Comparison of ENCODE assay signal across 32 mouse cellular contexts in genomic region chr11:4205951-4206350, GRCm38 (mm10). TPM values are rescaled to one million over a fixed set of nuclear protein-coding genes. Genes with fewer than 3 reads are reported as not detected.
DNase-seq lines count a peak whose midpoint lies in the region; ATAC-seq and TF ChIP-seq lines count a peak whose summit lies in the region.
"Had no signal": no experiment of that assay in that cellular context is flagged by ENCODE, and none has a peak within 500 bp of the region (broad histone marks: within the 10 kb centered on the region; RNA-seq: fewer than 3 reads in every experiment).

No protein-coding gene starts in this region.

- peak overlapping the region; percentile 61; the same call in 1 of the 2 replicates for H3K27ac ChIP-seq in spleen, adult 2 months (ENCODE audit: insufficient read depth, low read length)
- H3K27ac ChIP-seq in MEL (ENCODE audit: control insufficient read depth, low read depth, low read length) = peak overlapping the region; percentile 57; the same call in 1 of the 2 replicates
- H3K27ac ChIP-seq in brown adipose tissue, adult 24 weeks (replicated peaks; ENCODE audit: low read depth, low read length) = peak overlapping the region; percentile 12; the same call in 1 of the 2 replicates
- no peak overlapping the region for H3K27ac ChIP-seq in midbrain, embryonic 11.5 days (ENCODE audit: low read depth, low read length)
- no peak overlapping the region for H3K27ac ChIP-seq in kidney, embryonic 14.5 days (ENCODE audit: low read depth, low read length)
- H3K27ac ChIP-seq: embryonic facial prominence, embryonic 10.5 days; embryonic facial prominence, embryonic 15.5 days; forebrain, embryonic 13.5 days; heart, embryonic 13.5 days; left cerebral cortex, adult 2 months; limb, embryonic 12.5 days; liver, embryonic 15.5 days had no signal

- peaks cover 13% of the 10 kb centered on the region for H3K4me1 ChIP-seq in spleen, adult 2 months (ENCODE audit: control insufficient read depth, insufficient read depth, insufficient read length)
- H3K4me1 ChIP-seq in MEL (ENCODE audit: control insufficient read depth in 1 of 2, insufficient read depth in 2 of 2, low read length in 2 of 2) = peaks cover 22 to 30% of the 10 kb centered on the region in 2 experiments
- H3K4me1 ChIP-seq in brown adipose tissue, adult 24 weeks (ENCODE audit: control insufficient read depth, insufficient read depth, insufficient read length, low read length) = peaks cover 35% of the 10 kb centered on the region
- no peaks in the 10 kb centered on the region for H3K4me1 ChIP-seq in midbrain, embryonic 11.5 days (ENCODE audit: control insufficient read depth, insufficient read depth, low read length)
- peaks cover 12% of the 10 kb centered on the region; the same call in 1 of the 2 replicates for H3K4me1 ChIP-seq in kidney, embryonic 14.5 days (ENCODE audit: control insufficient read depth, insufficient read depth, low read length)
- H3K4me1 ChIP-seq: limb, embryonic 12.5 days had no signal

- H3K4me3 ChIP-seq in spleen, adult 2 months (ENCODE audit: extremely low read depth, insufficient read depth, insufficient read length) = no peak overlapping the region
- no peak overlapping the region for H3K4me3 ChIP-seq in MEL (ENCODE audit: control insufficient read depth in 1 of 2, insufficient read depth in 1 of 2, low read depth in 2 of 2, low read length in 2 of 2)
- no peak overlapping the region for H3K4me3 ChIP-seq in brown adipose tissue, adult 24 weeks (ENCODE audit: insufficient read depth, low read depth, low read length)
- H3K4me3 ChIP-seq in midbrain, embryonic 11.5 days (ENCODE audit: low read depth, low read length) = no peak overlapping the region
- no peak overlapping the region for H3K4me3 ChIP-seq in kidney, embryonic 14.5 days (ENCODE audit: low read length)
- H3K4me3 ChIP-seq: embryonic facial prominence, embryonic 10.5 days; embryonic facial prominence, embryonic 15.5 days; forebrain, embryonic 13.5 days; heart, embryonic 13.5 days; left cerebral cortex, adult 2 months; limb, embryonic 12.5 days; liver, embryonic 15.5 days; lung, embryonic 15.5 days; megakaryocyte, embryonic 14.5 days had no signal

- no peak for DNase-seq in spleen, adult 2 months (ENCODE audit: low read depth in 1 of 2, low spot score in 2 of 2)
- DNase-seq in spleen, postnatal 10 days (ENCODE audit: low spot score in 2 of 2) = no peak
- DNase-seq in MEL (ENCODE audit: low read depth, low spot score) = peak; percentile 52
- no peak for DNase-seq in midbrain, embryonic 11.5 days (ENCODE audit: low spot score, missing footprints)
- no peak for DNase-seq in layer of hippocampus, adult 8-10 months (ENCODE audit: low spot score in 2 of 2)
- DNase-seq: adrenal gland, postnatal 14 days; cerebellum, adult 2 months; cerebellum, postnatal 25 days; kidney, adult 8-10 months; kidney, postnatal 14 days; midbrain, embryonic 14.5 days; spleen, adult 18-20 months had no signal

- TF ChIP-seq EP300 in MEL (IDR thresholded peaks at IDR 0.05; ENCODE audit: low read depth in 1 of 2, low read length in 2 of 2) = no peak

- TF ChIP-seq POLR2A in spleen, adult 2 months (IDR thresholded peaks at IDR 0.05; ENCODE audit: low read depth, low read length) = no peak
- TF ChIP-seq POLR2A in MEL (IDR thresholded peaks at IDR 0.05; ENCODE audit: control insufficient read depth in 1 of 2, insufficient read depth in 1 of 2, low read depth in 1 of 2, low read length in 2 of 2, poor library complexity in 1 of 2) = no peak

- H3K27me3 ChIP-seq in spleen, adult 2 months (ENCODE audit: control insufficient read depth, insufficient read depth, low read length) = no peaks in the 10 kb centered on the region
- no peaks in the 10 kb centered on the region for H3K27me3 ChIP-seq in MEL (ENCODE audit: control insufficient read depth in 1 of 2, insufficient read depth in 2 of 2, low read length in 2 of 2)
- no peaks in the 10 kb centered on the region for H3K27me3 ChIP-seq in midbrain, embryonic 11.5 days (ENCODE audit: control insufficient read depth, insufficient read depth, low read length)
- H3K27me3 ChIP-seq in kidney, embryonic 14.5 days (ENCODE audit: control insufficient read depth, insufficient read depth, low read length) = no peaks in the 10 kb centered on the region
- H3K27me3 ChIP-seq: embryonic facial prominence, embryonic 15.5 days; forebrain, embryonic 13.5 days; heart, embryonic 13.5 days; limb, embryonic 12.5 days; liver, embryonic 15.5 days; lung, embryonic 15.5 days had no signal

- ATAC-seq in midbrain, embryonic 11.5 days (ENCODE audit: low FRiP score) = no peak
- no peak for ATAC-seq in kidney, embryonic 14.5 days (ENCODE audit: low FRiP score, low TSS enrichment)
- ATAC-seq: forebrain, embryonic 13.5 days; hindbrain, embryonic 16.5 days; intestine, embryonic 16.5 days had no signal

- TF ChIP-seq CTCF in spleen, adult 2 months (IDR thresholded peaks at IDR 0.05; ENCODE audit: extremely low read depth, insufficient read depth, insufficient read length, insufficient replicate concordance) = no peak
- TF ChIP-seq CTCF in MEL (IDR thresholded peaks at IDR 0.05 in 2 of 3, conservative IDR thresholded peaks at IDR 0.05 in 1 of 3; ENCODE audit: control insufficient read depth in 1 of 3, insufficient read depth in 1 of 3, low read depth in 2 of 3, low read length in 3 of 3, poor library complexity in 1 of 3, severe bottlenecking in 1 of 3) = no peak

- TF ChIP-seq RAD21 in MEL (IDR thresholded peaks at IDR 0.05; ENCODE audit: low read depth, low read length) = no peak

- peaks cover 16% of the 10 kb centered on the region for H3K36me3 ChIP-seq in spleen, adult 2 months (ENCODE audit: control insufficient read depth, insufficient read depth, low read length)
- H3K36me3 ChIP-seq in MEL (ENCODE audit: control insufficient read depth in 1 of 2, insufficient read depth in 2 of 2, low read length in 2 of 2) = peaks cover 2 to 31% of the 10 kb centered on the region in 2 experiments
- 0 out of 2 replicates have a peak, but pooled peaks cover 2% of the 10 kb centered on the region for H3K36me3 ChIP-seq in midbrain, embryonic 11.5 days (ENCODE audit: control insufficient read depth, insufficient read depth, low read length)
- peaks cover 33% of the 10 kb centered on the region for H3K36me3 ChIP-seq in kidney, embryonic 14.5 days (ENCODE audit: control insufficient read depth, insufficient read depth, low read length)

- H3K9me3 ChIP-seq in MEL (replicated peaks; ENCODE audit: insufficient read depth, low read length) = no peaks in the 10 kb centered on the region
- H3K9me3 ChIP-seq in midbrain, embryonic 11.5 days (ENCODE audit: control insufficient read depth, low read length) = no peaks in the 10 kb centered on the region
- H3K9me3 ChIP-seq in kidney, embryonic 14.5 days (ENCODE audit: control insufficient read depth, low read length) = no peaks in the 10 kb centered on the region
- H3K9me3 ChIP-seq: embryonic facial prominence, embryonic 10.5 days; embryonic facial prominence, embryonic 15.5 days; forebrain, embryonic 13.5 days; heart, embryonic 13.5 days; limb, embryonic 12.5 days; liver, embryonic 15.5 days; lung, embryonic 15.5 days; megakaryocyte, embryonic 14.5 days had no signal

- 67% methylated on average over 7 of the region's 7 CpGs for WGBS in spleen, adult 2 months
- WGBS in midbrain, embryonic 11.5 days = 89% methylated on average over 7 of the region's 7 CpGs
- 92% methylated on average over 7 of the region's 7 CpGs for WGBS in kidney, embryonic 14.5 days

- no peaks in the 10 kb centered on the region for H3K79me2 ChIP-seq in MEL (ENCODE audit: control insufficient read depth, insufficient read depth, low read length, poor library complexity)

- H3K9ac ChIP-seq in MEL (ENCODE audit: control insufficient read depth, low read depth, low read length, poor library complexity, severe bottlenecking) = no peak overlapping the region
- H3K9ac ChIP-seq in midbrain, embryonic 11.5 days (ENCODE audit: low read length) = no peak overlapping the region
- no peak overlapping the region for H3K9ac ChIP-seq in kidney, embryonic 14.5 days (ENCODE audit: low read depth, low read length)
- H3K9ac ChIP-seq: embryonic facial prominence, embryonic 15.5 days; forebrain, embryonic 13.5 days; heart, embryonic 13.5 days; limb, embryonic 12.5 days; liver, embryonic 15.5 days; lung, embryonic 15.5 days had no signal

- H3K4me2 ChIP-seq in midbrain, embryonic 11.5 days = no peak overlapping the region
- H3K4me2 ChIP-seq in kidney, embryonic 14.5 days (replicated peaks; ENCODE audit: low read depth, low read length) = no peak overlapping the region
- H3K4me2 ChIP-seq: embryonic facial prominence, embryonic 15.5 days; forebrain, embryonic 13.5 days; heart, embryonic 13.5 days; limb, embryonic 12.5 days; liver, embryonic 15.5 days; lung, embryonic 15.5 days had no signal

RNA-seq across cellular contexts. Expression of gene Castor1, which starts 12.1 kb away (rescaled TPM):
- polyA plus RNA-seq in spleen, adult 2 months (2012; rRNA removed) = 9.9 and 11.4 TPM in 2 replicates
- 6.6 and 7.1 TPM in 2 replicates for total RNA-seq in MEL (2012; rRNA removed)
- 10 to 100 TPM in 1 of 2 experiments, not detected in 1; 11.8 TPM for polyA plus RNA-seq in MEL (2012; ENCODE audit: insufficient read depth in 1 of 2, insufficient read length in 2 of 2, low read depth in 1 of 2, low replicate concordance in 2 of 2, missing spikeins in 1 of 2)
- 2.4 and 3.4 TPM in 2 replicates for polyA plus RNA-seq in brown adipose tissue, adult 24 weeks (2012; ENCODE audit: insufficient read depth, insufficient read length, missing spikeins)
- 2.5 and 2.7 TPM in 2 replicates for polyA plus RNA-seq in midbrain, embryonic 11.5 days (2014; fragmentation: Nextera tagmentation; extraction: Ambion mirVana)
- polyA plus RNA-seq in kidney, embryonic 14.5 days (2014; fragmentation: Nextera tagmentation; extraction: Ambion mirVana) = 2.7 and 5.3 TPM in 2 replicates
- 1 to 10 TPM; 3.1 to 5.8 (median 4.9) TPM for total RNA-seq in layer of hippocampus, adult 8-10 months (2022)

RNA-seq across cellular contexts. Expression of gene Tbc1d10a, which starts 19.4 kb away (rescaled TPM):
- 46.7 and 53.9 TPM in 2 replicates for polyA plus RNA-seq in spleen, adult 2 months (2012; rRNA removed)
- 26.3 and 27.4 TPM in 2 replicates for total RNA-seq in MEL (2012; rRNA removed)
- polyA plus RNA-seq in MEL (2012; ENCODE audit: insufficient read depth in 1 of 2, insufficient read length in 2 of 2, low read depth in 1 of 2, low replicate concordance in 2 of 2, missing spikeins in 1 of 2) = 10 to 100 TPM in 1 of 2 experiments, not detected in 1; 23.0 TPM
- polyA plus RNA-seq in brown adipose tissue, adult 24 weeks (2012; ENCODE audit: insufficient read depth, insufficient read length, missing spikeins) = 2.4 and 2.9 TPM in 2 replicates
- polyA plus RNA-seq in midbrain, embryonic 11.5 days (2014; fragmentation: Nextera tagmentation; extraction: Ambion mirVana) = 14.6 and 17.3 TPM in 2 replicates
- polyA plus RNA-seq in kidney, embryonic 14.5 days (2014; fragmentation: Nextera tagmentation; extraction: Ambion mirVana) = 28.8 and 29.7 TPM in 2 replicates
- 10 to 100 TPM; 26.7 to 31.7 (median 28.8) TPM for total RNA-seq in layer of hippocampus, adult 8-10 months (2022)

RNA-seq across cellular contexts. Expression of gene Osm, which starts 30.3 kb away (rescaled TPM):
- polyA plus RNA-seq in spleen, adult 2 months (2012; rRNA removed) = 3.3 and 3.7 TPM in 2 replicates
- total RNA-seq in MEL (2012; rRNA removed) = 11.2 and 15.4 TPM in 2 replicates
- 10 to 100 TPM in 1 of 2 experiments, not detected in 1; 10.6 TPM for polyA plus RNA-seq in MEL (2012; ENCODE audit: insufficient read depth in 1 of 2, insufficient read length in 2 of 2, low read depth in 1 of 2, low replicate concordance in 2 of 2, missing spikeins in 1 of 2)
- polyA plus RNA-seq in brown adipose tissue, adult 24 weeks (2012; ENCODE audit: insufficient read depth, insufficient read length, missing spikeins) = not detected in 2 replicates
- polyA plus RNA-seq in midbrain, embryonic 11.5 days (2014; fragmentation: Nextera tagmentation; extraction: Ambion mirVana) = not detected in 2 replicates
- polyA plus RNA-seq in kidney, embryonic 14.5 days (2014; fragmentation: Nextera tagmentation; extraction: Ambion mirVana) = not detected in 2 replicates
- under 1 TPM in 2 of 4 experiments, not detected in 2; 0.65 to 0.93 TPM for total RNA-seq in layer of hippocampus, adult 8-10 months (2022)
- total RNA-seq: adrenal gland, postnatal 14 days; gastrocnemius, adult 18-20 months; heart, postnatal 25 days; layer of hippocampus, postnatal 10 days; left cerebral cortex, adult 2 months; liver, adult 2 months had no signal
- polyA plus RNA-seq: C2C12; embryonic facial prominence, embryonic 10.5 days; forebrain, embryonic 13.5 days; heart, embryonic 13.5 days; hindbrain, embryonic 11.5 days; hindbrain, embryonic 16.5 days; limb, embryonic 12.5 days; liver, adult 2 months; neural tube, embryonic 11.5 days had no signal

RNA-seq across cellular contexts. Expression of gene Sf3a1, which starts 45.8 kb away (rescaled TPM):
- polyA plus RNA-seq in spleen, adult 2 months (2012; rRNA removed) = 27.9 and 31.9 TPM in 2 replicates
- total RNA-seq in MEL (2012; rRNA removed) = 64.9 and 77.0 TPM in 2 replicates
- 100 to 1,000 TPM in 1 of 2 experiments, 10 to 100 TPM in 1; 32.1 to 101 TPM for polyA plus RNA-seq in MEL (2012; ENCODE audit: insufficient read depth in 1 of 2, insufficient read length in 2 of 2, low read depth in 1 of 2, low replicate concordance in 2 of 2, missing spikeins in 1 of 2)
- 7.3 and 13.4 TPM in 2 replicates for polyA plus RNA-seq in brown adipose tissue, adult 24 weeks (2012; ENCODE audit: insufficient read depth, insufficient read length, missing spikeins)
- 92.1 and 93.6 TPM in 2 replicates for polyA plus RNA-seq in midbrain, embryonic 11.5 days (2014; fragmentation: Nextera tagmentation; extraction: Ambion mirVana)
- 55.7 and 72.5 TPM in 2 replicates for polyA plus RNA-seq in kidney, embryonic 14.5 days (2014; fragmentation: Nextera tagmentation; extraction: Ambion mirVana)
- 10 to 100 TPM; 57.6 to 66.7 (median 63.6) TPM for total RNA-seq in layer of hippocampus, adult 8-10 months (2022)

RNA-seq across cellular contexts. Expression of gene Ccdc157, which starts 45.9 kb away (rescaled TPM):
- polyA plus RNA-seq in spleen, adult 2 months (2012; rRNA removed) = 4.3 and 4.4 TPM in 2 replicates
- 1.8 and 2.0 TPM in 2 replicates for total RNA-seq in MEL (2012; rRNA removed)
- polyA plus RNA-seq in MEL (2012; ENCODE audit: insufficient read depth in 1 of 2, insufficient read length in 2 of 2, low read depth in 1 of 2, low replicate concordance in 2 of 2, missing spikeins in 1 of 2) = 1 to 10 TPM in 1 of 2 experiments, not detected in 1; 2.9 TPM
- polyA plus RNA-seq in brown adipose tissue, adult 24 weeks (2012; ENCODE audit: insufficient read depth, insufficient read length, missing spikeins) = 1.7 and 2.1 TPM in 2 replicates
- polyA plus RNA-seq in midbrain, embryonic 11.5 days (2014; fragmentation: Nextera tagmentation; extraction: Ambion mirVana) = 2.5 and 3.1 TPM in 2 replicates
- 4.3 and 6.8 TPM in 2 replicates for polyA plus RNA-seq in kidney, embryonic 14.5 days (2014; fragmentation: Nextera tagmentation; extraction: Ambion mirVana)
- 10 to 100 TPM; 13.8 to 18.5 (median 15.4) TPM for total RNA-seq in layer of hippocampus, adult 8-10 months (2022)

Comparison
In these comparisons a context has a peak if more than half of its experiments do, and no peak if none do; other contexts are left out.
1. H3K27ac ChIP-seq: peak in spleen, adult 2 months (single experiment), MEL (single experiment) and brown adipose tissue, adult 24 weeks (single experiment); none in midbrain, embryonic 11.5 days (single experiment) and kidney, embryonic 14.5 days (single experiment).